Mouse (Mus musculus) megakaryocyte-erythroid progenitor cell, adult 5-6 weeks (primary cell): Measurements from ENCODE around the gene Gpr158. TPM values are rescaled to one million over a fixed set of nuclear protein-coding genes. Genes with fewer than 3 reads are reported as not detected.

ENCODE experiments used
- total RNA-seq, 2 experiments: library from RNA; stranded (forward) in 1 of 2; stranded (reverse) in 1 of 2; fragments of 200-1000, 215-1000 nt in 1 of 2; fragments of >200 nt in 1 of 2; fragmentation: Nextera tagmentation in 1 of 2; gene quantifications; 2 replicates each; pipeline ENCODE4 v1.2.3; 2014 to 2017

Gene Gpr158
- total RNA-seq, 2 experiments from 2014 or later: not detected

Other genes with a start within 250 kb of the Gpr158 start
- not detected in 2 replicates for gene Enkur, start 162.2 kb upstream of the Gpr158 start, total RNA-seq (2014; fragmentation: Nextera tagmentation)
- 0.72 TPM in 1 of 2 replicates, not detected in the other for gene Enkur, start 162.2 kb upstream of the Gpr158 start, total RNA-seq (2017)
- gene Thnsl1, start 161.8 kb upstream of the Gpr158 start, total RNA-seq (2014; fragmentation: Nextera tagmentation): 1.9 and 2.5 TPM in 2 replicates
- gene Thnsl1, start 161.8 kb upstream of the Gpr158 start, total RNA-seq (2017): 2.0 and 3.5 TPM in 2 replicates